Mouse (Mus musculus) splenic B cell, adult 2 months (primary cell): ENCODE results near the gene Gpr88.

Experiments
- DNase-seq: peaks from one replicate; pipeline ENCODE4 v3.0.0-alpha.2; 2011; ENCODE audit warnings: low read depth, low spot score
- H3K27me3 ChIP-seq: 2 replicates; pipeline ENCODE4 v1.6.1; 2012; ENCODE audit warnings: mild to moderate bottlenecking, low read length, moderate library complexity, mixed read lengths; ENCODE audit not compliant: control insufficient read depth, poor library complexity, insufficient read depth, severe bottlenecking
- H3K36me3 ChIP-seq: 2 replicates; pipeline ENCODE4 v1.6.1; 2012; ENCODE audit warnings: mild to moderate bottlenecking, low read length, moderate library complexity, mixed read lengths; ENCODE audit not compliant: control insufficient read depth, poor library complexity, insufficient read depth, severe bottlenecking

The Gpr88 gene

DNA sequence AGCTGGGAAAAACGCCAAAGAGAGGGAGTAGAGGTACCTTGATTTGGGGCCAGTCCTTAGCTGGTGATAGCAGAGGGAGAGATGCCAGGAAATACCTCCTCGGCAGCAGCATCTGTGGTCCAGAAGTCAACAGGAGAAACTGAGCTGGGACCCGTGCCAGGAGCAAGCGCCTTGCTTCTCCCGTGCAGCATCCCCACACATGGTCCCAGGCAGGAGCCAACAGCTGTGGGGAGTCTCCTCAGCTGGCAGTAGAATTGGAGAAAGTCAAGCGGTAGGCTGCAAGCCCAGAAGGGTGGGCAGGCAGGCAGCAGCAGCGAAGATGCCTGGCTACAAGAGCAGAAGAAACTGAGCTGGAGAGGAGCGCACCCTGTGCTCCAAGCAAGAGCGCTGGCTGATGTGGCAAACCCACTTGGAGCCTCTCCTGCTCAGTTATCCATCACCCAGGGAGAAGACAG is at the start of gene Gpr88:
Gene Gpr88, minus strand, starts transcription at position 427 of the 455 bp plus-strand sequence.
- no peaks in the 10 kb centered on the region for H3K36me3 ChIP-seq
- no peak for DNase-seq

DNA sequence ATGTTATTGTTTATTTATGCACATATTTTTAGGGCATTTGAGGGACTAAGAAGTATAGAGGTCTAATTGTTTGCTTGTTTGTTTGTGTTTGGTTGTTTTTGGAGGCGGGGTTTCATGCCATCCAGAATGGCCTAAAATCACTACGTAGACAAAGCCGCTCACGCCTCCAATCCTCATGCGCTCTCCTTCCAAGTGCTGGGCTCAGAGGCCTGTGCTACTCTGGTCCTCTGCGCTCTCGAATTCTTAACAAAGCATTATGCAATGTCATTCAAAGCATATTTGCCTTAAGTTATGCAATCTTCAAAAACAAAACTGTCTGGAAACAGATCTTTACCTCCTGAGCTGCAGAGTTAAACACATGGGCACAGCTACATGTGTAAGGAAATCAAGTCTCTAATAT is 49.3 kb upstream of the Gpr88 start:
- peaks cover 2% of the 10 kb centered on the region; the same call in 1 of the 2 replicates for H3K36me3 ChIP-seq
- DNase-seq, result no peak
- no peaks in the 10 kb centered on the region for H3K27me3 ChIP-seq

More for the DNA sequence above, at the start of gene Gpr88:
- H3K27me3 ChIP-seq, result no peaks in the 10 kb centered on the region

DNA sequence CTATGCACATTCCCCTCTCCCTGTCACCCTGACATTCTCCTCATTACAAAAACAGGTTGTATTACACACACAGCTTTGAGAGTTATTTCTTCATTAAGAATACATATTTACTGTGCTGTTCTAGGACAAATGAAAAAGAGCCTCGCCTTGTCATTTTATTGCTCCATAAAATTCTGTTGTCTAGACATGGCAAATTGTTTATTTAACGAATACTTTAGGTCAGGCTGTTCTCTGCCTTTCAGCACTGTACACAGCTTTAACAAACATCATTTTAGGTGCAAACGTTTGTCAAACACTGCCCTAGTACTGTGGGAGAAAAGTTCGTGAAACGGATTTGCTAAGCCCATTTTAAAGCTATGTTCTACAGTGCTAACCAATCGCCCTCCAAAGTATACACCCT is 48.5 kb upstream of the Gpr88 start:
- H3K27me3 ChIP-seq, result no peaks in the 10 kb centered on the region
- peaks cover 2% of the 10 kb centered on the region; the same call in 1 of the 2 replicates for H3K36me3 ChIP-seq
- no peak for DNase-seq

DNA sequence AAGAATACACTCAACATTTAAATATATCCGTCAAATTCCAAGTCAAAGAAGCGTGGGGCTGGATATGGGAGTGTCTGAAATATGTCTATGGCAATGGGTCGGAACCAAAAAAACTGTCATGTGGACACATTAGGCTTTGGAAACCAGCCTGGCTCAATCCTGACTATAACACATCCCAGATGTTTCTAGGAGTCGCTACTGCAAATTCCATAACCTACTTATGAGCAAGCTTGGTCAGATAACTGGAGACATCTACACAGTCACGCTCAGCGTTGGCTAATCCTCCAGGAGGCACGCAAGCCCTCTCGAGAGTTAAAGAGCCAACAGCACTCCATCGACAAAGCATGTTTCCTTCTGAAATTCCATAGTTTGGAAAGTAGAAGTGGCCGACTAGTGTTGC is 45.4 kb upstream of the Gpr88 start:
- no peak for DNase-seq
- H3K27me3 ChIP-seq, result no peaks in the 10 kb centered on the region
- H3K36me3 ChIP-seq, result peaks cover 4% of the 10 kb centered on the region; the same call in 1 of the 2 replicates

DNA sequence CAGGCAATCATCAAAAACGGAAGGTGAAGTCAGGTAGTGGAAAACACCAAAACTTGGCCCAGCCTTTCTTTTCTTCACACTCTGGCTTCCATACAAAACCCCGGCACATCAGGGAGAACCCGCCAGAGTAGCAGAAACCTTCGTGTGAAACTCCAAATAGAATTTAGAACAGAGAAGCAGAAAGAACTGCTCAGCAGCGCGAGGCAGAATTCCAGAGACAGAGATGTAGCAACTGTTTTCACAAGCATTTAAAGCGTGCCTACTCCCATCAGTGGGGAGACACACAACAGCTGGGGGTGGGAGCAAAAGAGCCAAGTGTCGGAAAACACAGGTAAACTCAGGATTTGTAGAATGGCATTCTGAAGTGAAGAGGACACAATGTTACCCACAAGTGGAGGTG is 44.7 kb upstream of the Gpr88 start:
- peaks cover 4% of the 10 kb centered on the region; the same call in 1 of the 2 replicates for H3K36me3 ChIP-seq
- DNase-seq, result no peak
- no peaks in the 10 kb centered on the region for H3K27me3 ChIP-seq

DNA sequence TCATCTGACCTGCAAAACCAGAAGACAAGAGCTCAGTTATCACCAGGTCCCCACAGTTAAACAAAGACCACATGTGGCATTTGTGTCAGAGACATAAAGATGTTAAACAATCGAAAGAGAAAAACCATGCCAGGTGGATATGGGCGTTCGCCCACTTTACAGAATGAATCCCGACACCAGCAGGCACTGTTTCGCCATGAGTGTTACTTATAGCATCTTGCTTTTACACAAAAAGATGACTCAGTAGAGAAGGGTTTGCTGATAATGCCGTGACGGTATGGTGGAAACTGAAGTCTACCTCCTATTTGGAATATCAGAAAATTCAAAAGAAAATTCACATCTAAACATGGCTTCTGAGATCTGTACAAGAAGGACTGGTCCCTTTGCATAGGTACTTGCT is 43.9 kb upstream of the Gpr88 start:
- no peak for DNase-seq
- Histone ChIP-seq H3K27me3 (no peaks in the 10 kb centered on the region), H3K36me3 (peaks cover 4% of the 10 kb centered on the region; the same call in 1 of the 2 replicates)

DNA sequence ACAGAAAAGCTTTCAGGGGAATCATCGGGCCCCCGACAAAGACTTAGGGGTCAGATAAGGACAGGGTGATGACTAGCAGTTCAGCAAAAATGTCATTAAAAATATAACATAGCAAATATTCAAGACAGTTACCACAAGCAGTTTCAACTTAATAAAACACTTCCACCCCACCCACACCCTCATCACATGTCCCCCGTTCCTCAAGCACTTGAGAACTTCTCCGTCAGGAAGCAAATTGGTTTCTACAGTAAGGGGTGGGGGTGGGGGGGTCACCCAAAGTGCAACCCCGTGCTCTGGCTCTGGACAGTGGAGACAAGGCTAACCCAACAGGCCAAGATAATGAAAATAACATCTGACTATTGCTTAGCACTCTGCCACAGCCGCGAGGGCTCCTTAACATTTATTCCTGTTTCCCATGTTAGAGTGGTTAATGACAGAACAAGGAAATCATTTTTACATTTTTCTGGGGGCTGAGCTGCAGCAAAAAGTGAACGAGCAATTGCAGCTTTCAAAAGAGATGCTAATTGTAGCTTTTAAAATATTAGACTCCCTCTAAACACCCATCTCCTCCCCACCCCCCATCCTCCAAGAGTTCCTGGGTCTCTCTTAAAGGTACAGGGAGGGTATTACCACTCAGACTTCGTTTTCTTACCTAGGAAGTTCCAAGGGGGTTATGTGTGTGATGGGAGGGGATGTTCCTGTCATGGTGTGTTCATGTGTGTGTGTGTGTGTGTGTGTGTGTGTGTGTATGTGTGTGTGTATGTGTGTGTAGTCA is 36.9 kb upstream of the Gpr88 start:
- DNase-seq, result no peak
- Histone ChIP-seq H3K36me3 (peaks cover 5% of the 10 kb centered on the region; the same call in 1 of the 2 replicates), H3K27me3 (no peaks in the 10 kb centered on the region; the same call in 1 of the 2 replicates)

DNA sequence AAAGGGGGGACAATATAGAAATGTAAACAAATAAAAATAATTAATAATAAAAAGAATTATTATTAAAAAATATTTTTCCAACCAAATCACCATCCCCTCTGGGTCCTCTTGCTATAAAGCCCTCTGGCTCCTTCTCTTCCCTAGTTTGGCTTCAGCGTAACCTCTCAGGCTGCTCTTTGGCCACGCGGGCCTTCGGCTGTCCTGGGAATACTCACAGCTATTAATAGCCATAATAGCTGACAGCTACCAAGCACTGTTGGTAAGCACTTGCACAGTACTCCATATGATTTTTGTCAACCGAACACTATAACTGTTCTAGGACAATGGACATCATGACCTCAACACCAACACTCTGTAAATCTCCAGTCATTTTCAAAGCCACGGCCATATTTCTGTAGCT is 35.5 kb upstream of the Gpr88 start:
- H3K36me3 ChIP-seq, result peaks cover 5% of the 10 kb centered on the region; the same call in 1 of the 2 replicates
- DNase-seq, result no peak
- no peaks in the 10 kb centered on the region; the same call in 1 of the 2 replicates for H3K27me3 ChIP-seq

DNA sequence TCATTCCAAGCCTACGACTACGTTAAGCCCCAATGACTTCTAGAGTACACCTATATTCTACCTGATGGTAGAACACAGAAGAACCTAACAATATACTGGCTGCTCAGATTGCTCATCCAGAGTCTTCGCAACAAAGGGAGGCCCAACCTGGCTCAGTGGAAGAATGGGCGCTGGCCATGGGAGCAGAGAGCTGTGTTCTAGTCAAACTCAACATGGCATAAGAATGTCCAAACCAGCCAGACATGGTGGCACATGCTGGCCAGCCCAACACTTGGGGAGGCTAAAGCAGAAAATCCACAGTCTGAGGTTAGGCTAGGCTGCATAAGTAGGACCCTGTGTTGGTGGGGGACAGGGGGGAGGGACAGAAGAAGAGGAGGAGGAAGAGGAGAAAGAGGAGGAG is 31.4 kb upstream of the Gpr88 start:
- Histone ChIP-seq H3K36me3 (no peaks in the 10 kb centered on the region), H3K27me3 (no peaks in the 10 kb centered on the region)
- no peak for DNase-seq

DNA sequence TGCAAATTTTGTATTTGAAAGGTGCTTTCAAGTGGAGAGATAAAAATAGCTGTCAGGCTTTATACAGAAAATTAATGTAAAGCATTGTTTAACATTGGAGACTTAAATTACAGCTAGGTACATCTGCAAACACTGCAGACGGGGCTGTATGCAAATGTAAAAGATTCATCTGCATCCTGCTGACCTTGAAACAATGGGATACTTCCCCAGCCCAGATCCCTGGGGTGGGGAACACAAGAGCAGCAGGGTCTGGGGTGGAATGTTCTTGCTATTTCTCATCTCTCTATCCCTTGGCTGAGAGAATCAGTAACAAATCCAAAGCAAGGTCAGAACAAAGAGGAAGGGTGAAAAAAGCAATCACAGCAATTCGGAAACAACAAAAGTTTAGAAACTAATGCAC is 30.7 kb upstream of the Gpr88 start:
- no peaks in the 10 kb centered on the region for H3K36me3 ChIP-seq
- H3K27me3 ChIP-seq, result no peaks in the 10 kb centered on the region
- DNase-seq, result no peak

DNA sequence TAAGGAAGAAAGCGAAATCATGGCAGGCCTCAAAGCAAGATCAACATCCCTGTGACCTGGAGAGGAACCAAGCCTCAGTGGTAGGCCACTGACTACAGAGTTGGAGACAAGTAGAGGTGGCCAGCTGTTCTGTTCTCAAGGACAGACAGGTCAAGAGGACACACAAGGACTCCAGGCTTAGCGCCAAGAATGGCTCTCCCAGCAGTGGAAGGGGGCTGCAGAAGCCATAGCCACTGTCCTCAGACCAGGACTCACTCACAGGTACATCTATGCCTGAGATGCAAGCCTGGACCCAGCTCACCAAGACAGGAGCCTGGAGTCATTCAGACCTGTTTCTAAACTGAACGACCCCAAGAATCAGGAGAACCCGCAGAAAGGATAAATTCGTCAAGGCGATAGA is 28.4 kb upstream of the Gpr88 start:
- 0 out of 2 replicates have a peak, but pooled peaks cover 2% of the 10 kb centered on the region for H3K36me3 ChIP-seq
- no peaks in the 10 kb centered on the region for H3K27me3 ChIP-seq
- DNase-seq, result no peak

DNA sequence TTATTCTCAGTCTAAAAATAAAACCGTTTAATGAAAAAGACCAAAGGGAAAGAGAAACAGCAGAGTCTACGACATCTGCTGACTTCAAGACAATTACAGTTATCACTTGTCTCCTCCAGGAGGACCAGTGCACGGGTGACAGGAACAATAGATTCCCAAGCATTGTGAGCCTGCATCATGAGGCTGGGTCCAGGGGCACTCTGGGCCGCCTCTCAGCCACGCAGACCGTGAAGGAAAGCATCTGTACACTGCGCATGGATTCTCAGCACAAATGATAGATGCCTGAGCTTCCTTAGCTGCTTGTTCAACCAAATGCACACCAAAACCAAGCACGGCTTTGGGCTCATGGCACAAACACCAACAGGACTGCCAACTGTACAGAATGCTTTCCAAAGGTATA is 23.8 kb upstream of the Gpr88 start:
- no peak for DNase-seq
- 0 out of 2 replicates have a peak, but pooled peaks cover 2% of the 10 kb centered on the region for H3K36me3 ChIP-seq
- H3K27me3 ChIP-seq, result no peaks in the 10 kb centered on the region

DNA sequence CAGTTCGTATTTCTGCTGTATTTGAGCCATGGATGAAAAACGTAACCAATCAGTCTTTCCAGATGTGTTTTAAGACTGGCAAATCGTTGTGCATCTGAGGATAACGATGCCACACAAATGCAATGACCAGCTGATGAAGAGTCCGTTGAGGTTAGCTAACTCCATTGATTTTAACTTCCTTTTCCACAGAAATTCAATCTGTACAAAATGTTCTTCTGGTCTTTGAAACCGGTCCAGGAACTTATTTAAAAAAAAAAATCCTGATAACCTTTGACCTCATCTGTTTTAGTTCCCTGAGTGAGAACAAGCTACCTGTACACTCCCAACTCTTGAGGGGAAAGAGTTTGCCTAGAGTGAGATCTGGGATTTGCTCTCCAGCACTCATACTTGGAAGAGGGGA is 18.4 kb upstream of the Gpr88 start:
- no peak for DNase-seq
- Histone ChIP-seq H3K27me3 (no peaks in the 10 kb centered on the region), H3K36me3 (no peaks in the 10 kb centered on the region)

DNA sequence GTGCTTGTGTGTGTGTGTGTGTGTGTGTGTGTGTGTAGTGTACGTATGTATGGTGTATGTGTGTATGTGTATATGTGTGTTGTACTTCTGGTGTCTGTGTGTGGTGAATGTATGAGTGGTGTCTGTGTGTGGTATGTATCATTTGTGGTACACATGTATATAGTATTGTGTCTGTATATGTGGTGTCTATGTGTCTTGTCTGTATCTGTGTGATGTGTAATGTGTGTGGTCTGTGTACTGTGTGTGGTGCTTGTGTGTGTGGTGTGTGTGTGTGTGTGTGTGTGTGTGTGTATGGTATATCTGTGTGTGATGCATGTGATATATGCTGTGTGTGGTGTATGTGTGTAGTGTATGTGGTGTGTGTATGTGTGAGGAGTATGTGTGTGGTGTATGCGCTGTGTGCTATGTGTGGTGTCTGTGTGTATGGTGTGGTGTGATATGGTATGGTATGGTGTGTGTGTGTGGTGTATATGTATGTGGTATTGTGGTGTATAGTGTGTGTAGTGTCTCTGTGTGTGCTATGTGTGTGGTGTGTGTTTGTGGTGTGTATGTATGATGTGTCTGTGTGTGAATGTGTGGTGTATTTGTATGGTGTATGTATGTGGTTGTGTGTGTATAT is 13.8 kb upstream of the Gpr88 start:
- no peak for DNase-seq
- H3K36me3 ChIP-seq, result no peaks in the 10 kb centered on the region
- H3K27me3 ChIP-seq, result no peaks in the 10 kb centered on the region

DNA sequence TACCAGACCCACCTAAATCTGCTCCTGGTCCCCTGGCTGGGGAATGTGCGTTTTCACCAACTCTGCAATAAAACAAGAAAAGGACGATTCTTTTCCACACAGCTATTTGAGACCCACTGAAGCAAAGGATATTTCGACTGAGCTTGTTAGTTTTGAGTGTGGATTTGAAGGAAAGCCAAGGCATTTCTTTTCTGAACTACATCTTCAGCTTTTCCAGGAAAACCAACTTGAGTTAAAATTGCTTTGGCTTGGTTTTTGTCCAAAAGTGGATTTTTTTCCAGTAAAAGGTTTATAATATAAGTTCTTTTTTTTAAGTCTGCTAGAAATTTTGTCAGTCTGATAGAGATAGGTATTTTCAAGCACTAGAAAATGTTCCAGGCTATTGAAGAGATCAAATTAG is 13.1 kb upstream of the Gpr88 start:
- no peak for DNase-seq
- H3K27me3 ChIP-seq, result no peaks in the 10 kb centered on the region
- H3K36me3 ChIP-seq, result no peaks in the 10 kb centered on the region
